Mouse (Mus musculus): Measurements from ENCODE around the gene Clip2. TPM values are rescaled to one million over a fixed set of nuclear protein-coding genes. Genes with fewer than 3 reads are reported as not detected.

Gene Clip2
- polyA plus RNA-seq, 1 experiment from 2014 or later = 1.0 TPM

DNA sequence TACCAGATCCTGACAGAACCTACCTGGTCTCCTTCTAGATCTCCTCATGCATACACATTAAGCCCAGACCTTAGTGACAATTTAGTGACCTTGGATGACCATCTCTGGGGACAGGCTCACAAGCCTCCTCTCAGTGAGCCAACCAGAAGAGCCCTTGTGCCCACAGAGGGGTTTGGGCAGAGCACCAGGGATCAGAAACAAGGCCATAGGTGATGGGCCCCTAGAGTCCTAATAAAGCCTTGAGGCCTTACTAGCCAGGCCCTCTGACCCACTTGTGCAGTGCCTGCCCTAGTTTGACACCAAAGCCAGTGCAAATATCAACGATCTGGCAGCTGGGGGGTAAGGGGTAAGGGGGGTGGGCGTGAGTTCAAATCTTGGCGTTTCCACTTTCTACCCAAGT lies 93.8 kb downstream of the Clip2 start:
- H3K9ac ChIP-seq (ENCODE audit: low read length) = no peak overlapping the region
- 91% methylated on average over 3 of the region's 3 CpGs for WGBS
- no peak for ATAC-seq (ENCODE audit: low FRiP score, low TSS enrichment)

GRCm38 (mm10) chr5:134457371-134457770 lies 94.9 kb downstream of the Clip2 start:
- H3K4me1 ChIP-seq (replicated peaks; ENCODE audit: control insufficient read depth, insufficient read depth) = no peaks in the 10 kb centered on the region
- 89% methylated on average over 2 of the region's 2 CpGs for WGBS
- H3K4me3 ChIP-seq (ENCODE audit: low read depth, low read length) = no peak overlapping the region
- peak overlapping the region; percentile 86; the same call in 1 of the 2 replicates for H3K27ac ChIP-seq (replicated peaks)
- no peaks in the 10 kb centered on the region for H3K27me3 ChIP-seq (ENCODE audit: control insufficient read depth, insufficient read depth, low read length)
- H3K9ac ChIP-seq (ENCODE audit: low read length) = no peak overlapping the region
- no peaks in the 10 kb centered on the region for H3K9me3 ChIP-seq (ENCODE audit: control insufficient read depth, low read length)
- no peak for ATAC-seq (ENCODE audit: low FRiP score, low TSS enrichment)
- H3K4me2 ChIP-seq (replicated peaks; ENCODE audit: low read depth) = no peak overlapping the region
- no peaks in the 10 kb centered on the region for H3K36me3 ChIP-seq (ENCODE audit: control insufficient read depth, insufficient read depth, low read length)
- no peak for DNase-seq (ENCODE audit: low spot score)
- no peak for TF ChIP-seq CTCF (IDR thresholded peaks at IDR 0.05; ENCODE audit: low read depth)
- no peak for TF ChIP-seq EP300 (optimal IDR thresholded peaks at IDR 0.05)

More for the DNA sequence above, 93.8 kb downstream of the Clip2 start:
- no peaks in the 10 kb centered on the region for H3K36me3 ChIP-seq (ENCODE audit: control insufficient read depth, insufficient read depth, low read length)
- H3K9me3 ChIP-seq (ENCODE audit: control insufficient read depth, low read length) = no peaks in the 10 kb centered on the region
- no peaks in the 10 kb centered on the region for H3K4me1 ChIP-seq (replicated peaks; ENCODE audit: control insufficient read depth, insufficient read depth)
- no peak for DNase-seq (ENCODE audit: low spot score)
- no peak for TF ChIP-seq EP300 (optimal IDR thresholded peaks at IDR 0.05)
- no peak for TF ChIP-seq CTCF (IDR thresholded peaks at IDR 0.05; ENCODE audit: low read depth)
- H3K27me3 ChIP-seq (ENCODE audit: control insufficient read depth, insufficient read depth, low read length) = no peaks in the 10 kb centered on the region
- H3K27ac ChIP-seq (replicated peaks) = no peak overlapping the region
- H3K4me3 ChIP-seq (ENCODE audit: low read depth, low read length) = no peak overlapping the region
- no peak overlapping the region for H3K4me2 ChIP-seq (replicated peaks; ENCODE audit: low read depth)

DNA sequence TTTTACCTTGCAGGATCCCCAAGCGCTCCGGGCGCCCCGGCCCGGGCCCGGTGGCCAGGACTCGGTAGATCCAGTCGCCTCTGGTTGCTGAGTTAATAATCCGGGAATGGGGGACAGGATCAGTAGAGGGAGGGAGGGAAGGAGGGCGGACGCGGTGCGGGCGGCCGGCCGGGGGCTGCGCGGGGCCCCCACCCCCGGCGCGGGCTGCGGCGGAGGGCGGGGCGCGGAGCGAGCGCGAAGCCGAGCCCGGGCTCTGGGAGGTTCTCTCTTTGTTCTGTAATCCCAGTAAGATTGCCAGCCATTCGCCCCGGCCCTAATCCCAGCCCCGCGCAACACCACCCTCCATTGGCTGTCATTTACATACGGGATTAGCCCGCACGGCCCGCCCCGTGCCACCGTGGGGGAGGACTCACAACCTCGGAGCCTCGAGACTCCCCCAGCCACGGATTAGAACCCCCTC lies 95.7 kb downstream of the Clip2 start, which contains the start of gene Gtf2ird1:
Gene Gtf2ird1, minus strand, starts transcription at position 214 of the 460 bp plus-strand sequence.
- Histone ChIP-seq H3K4me1 (replicated peaks; ENCODE audit: control insufficient read depth, insufficient read depth) (no peaks in the 10 kb centered on the region), H3K9ac (ENCODE audit: low read length) (peak within 1 kb of the TSS; percentile 89), H3K27ac (replicated peaks) (peak within 1 kb of the TSS; percentile 86), H3K9me3 (ENCODE audit: control insufficient read depth, low read length) (no peaks in the 10 kb centered on the region), H3K4me2 (replicated peaks; ENCODE audit: low read depth) (peak within 1 kb of the TSS; percentile 92), H3K4me3 (ENCODE audit: low read depth, low read length) (peak within 1 kb of the TSS; percentile 75), H3K27me3 (ENCODE audit: control insufficient read depth, insufficient read depth, low read length) (no peaks in the 10 kb centered on the region), H3K36me3 (ENCODE audit: control insufficient read depth, insufficient read depth, low read length) (no peaks in the 10 kb centered on the region)
- under 1% methylated on average over 42 of the region's 44 CpGs for WGBS
- peak; percentile 88 for DNase-seq (ENCODE audit: low spot score)
- peak; percentile 90 for ATAC-seq (ENCODE audit: low FRiP score, low TSS enrichment)
- TF ChIP-seq EP300 (optimal IDR thresholded peaks at IDR 0.05) (no peak), CTCF (IDR thresholded peaks at IDR 0.05; ENCODE audit: low read depth) (no peak)

DNA sequence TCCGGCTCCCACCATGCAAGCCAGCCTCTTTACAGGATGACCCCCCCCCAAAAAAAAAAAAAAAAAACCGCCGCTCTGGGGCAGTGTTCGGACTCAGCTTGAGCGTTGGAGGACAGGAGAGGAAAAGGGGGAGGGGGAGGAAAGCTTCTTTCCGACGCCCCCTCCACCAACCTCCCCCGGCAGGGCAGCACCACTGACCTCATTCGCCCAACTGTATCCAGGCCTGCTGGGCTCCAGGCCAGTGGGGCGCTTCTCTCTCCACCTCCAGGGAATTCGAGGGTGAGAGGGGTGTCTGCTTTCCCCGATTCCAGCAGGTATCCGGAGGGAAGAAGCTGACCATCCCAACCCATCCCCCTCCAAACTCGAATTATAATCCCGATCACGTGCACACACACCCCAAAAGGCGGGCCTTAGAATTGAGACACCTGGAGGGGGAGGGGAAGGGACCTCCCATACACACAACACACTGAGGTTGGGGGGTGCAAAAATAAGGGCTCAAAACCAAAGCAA lies 96.3 kb downstream of the Clip2 start:
- peak overlapping the region; percentile 75 for H3K4me3 ChIP-seq (ENCODE audit: low read depth, low read length)
- H3K9me3 ChIP-seq (ENCODE audit: control insufficient read depth, low read length) = no peaks in the 10 kb centered on the region
- peak; percentile 73 for DNase-seq (ENCODE audit: low spot score)
- no peak for TF ChIP-seq EP300 (optimal IDR thresholded peaks at IDR 0.05)
- 0 out of 2 replicates have a peak, but pooled peaks have one; percentile 10 for TF ChIP-seq CTCF (IDR thresholded peaks at IDR 0.05; ENCODE audit: low read depth)
- H3K9ac ChIP-seq (ENCODE audit: low read length) = peak overlapping the region; percentile 89
- no peaks in the 10 kb centered on the region for H3K36me3 ChIP-seq (ENCODE audit: control insufficient read depth, insufficient read depth, low read length)
- peak overlapping the region; percentile 92 for H3K4me2 ChIP-seq (replicated peaks; ENCODE audit: low read depth)
- no peaks in the 10 kb centered on the region for H3K27me3 ChIP-seq (ENCODE audit: control insufficient read depth, insufficient read depth, low read length)
- H3K4me1 ChIP-seq (replicated peaks; ENCODE audit: control insufficient read depth, insufficient read depth) = no peaks in the 10 kb centered on the region
- WGBS = 0% methylated on average over 16 of the region's 17 CpGs
- peak overlapping the region; percentile 86 for H3K27ac ChIP-seq (replicated peaks)
- ATAC-seq (ENCODE audit: low FRiP score, low TSS enrichment) = peak; percentile 39

GRCm38 (mm10) chr5:134455186-134455895 lies 96.9 kb downstream of the Clip2 start:
- TF ChIP-seq CTCF (IDR thresholded peaks at IDR 0.05; ENCODE audit: low read depth) (no peak), EP300 (optimal IDR thresholded peaks at IDR 0.05) (no peak)
- WGBS = 1% methylated on average over 21 of the region's 21 CpGs
- no peaks in the 10 kb centered on the region for H3K9me3 ChIP-seq (ENCODE audit: control insufficient read depth, low read length)
- peak overlapping the region; percentile 86 for H3K27ac ChIP-seq (replicated peaks)
- peak overlapping the region; percentile 92 for H3K4me2 ChIP-seq (replicated peaks; ENCODE audit: low read depth)
- no peaks in the 10 kb centered on the region for H3K27me3 ChIP-seq (ENCODE audit: control insufficient read depth, insufficient read depth, low read length)
- no peaks in the 10 kb centered on the region for H3K4me1 ChIP-seq (replicated peaks; ENCODE audit: control insufficient read depth, insufficient read depth)
- ATAC-seq (ENCODE audit: low FRiP score, low TSS enrichment) (peak; percentile 24; the same call in 1 of the 2 replicates), DNase-seq (ENCODE audit: low spot score) (peak; percentile 54)
- peak overlapping the region; percentile 75 for H3K4me3 ChIP-seq (ENCODE audit: low read depth, low read length)
- H3K9ac ChIP-seq (ENCODE audit: low read length) = peak overlapping the region; percentile 89
- no peaks in the 10 kb centered on the region for H3K36me3 ChIP-seq (ENCODE audit: control insufficient read depth, insufficient read depth, low read length)

DNA sequence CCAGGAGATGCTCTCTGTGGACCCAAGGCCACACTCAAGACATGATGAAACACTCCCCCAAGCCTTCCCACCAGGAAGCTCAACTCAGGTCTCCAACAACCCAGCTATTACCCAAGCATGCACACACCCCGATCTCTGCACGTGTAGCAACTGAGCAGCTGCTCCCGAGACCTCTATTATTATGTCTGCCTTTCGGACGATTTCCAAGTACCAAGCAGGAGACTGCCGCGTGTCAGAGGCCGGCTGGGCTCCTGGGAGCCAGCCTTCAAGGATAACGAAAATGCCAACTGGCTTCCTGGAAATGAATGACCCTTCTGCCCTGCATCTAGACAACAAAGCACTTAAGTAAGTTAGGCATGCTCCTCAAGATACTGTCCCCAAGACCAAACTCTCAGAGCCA lies 97.8 kb downstream of the Clip2 start:
- 0 out of 2 replicates have a peak, but pooled peaks have one; percentile 13 for ATAC-seq (ENCODE audit: low FRiP score, low TSS enrichment)
- H3K9me3 ChIP-seq (ENCODE audit: control insufficient read depth, low read length) = no peaks in the 10 kb centered on the region
- WGBS = 17% methylated on average over 9 of the region's 9 CpGs
- no peak for DNase-seq (ENCODE audit: low spot score)
- H3K36me3 ChIP-seq (ENCODE audit: control insufficient read depth, insufficient read depth, low read length) = 0 out of 2 replicates have a peak, but pooled peaks cover 2% of the 10 kb centered on the region
- peak overlapping the region; percentile 75 for H3K4me3 ChIP-seq (ENCODE audit: low read depth, low read length)
- peak overlapping the region; percentile 92 for H3K4me2 ChIP-seq (replicated peaks; ENCODE audit: low read depth)
- H3K27ac ChIP-seq (replicated peaks) = peak overlapping the region; percentile 86
- H3K4me1 ChIP-seq (replicated peaks; ENCODE audit: control insufficient read depth, insufficient read depth) = no peaks in the 10 kb centered on the region
- TF ChIP-seq CTCF (IDR thresholded peaks at IDR 0.05; ENCODE audit: low read depth) (no peak), EP300 (optimal IDR thresholded peaks at IDR 0.05) (no peak)
- H3K9ac ChIP-seq (ENCODE audit: low read length) = peak overlapping the region; percentile 89
- no peaks in the 10 kb centered on the region for H3K27me3 ChIP-seq (ENCODE audit: control insufficient read depth, insufficient read depth, low read length)

All from stomach, postnatal 0 days (tissue).